Mouse (Mus musculus) embryonic fibroblast, embryonic 13.5 days (primary cell): Measurements from ENCODE around the gene Olfr616. TPM values are rescaled to one million over a fixed set of nuclear protein-coding genes. Genes with fewer than 3 reads are reported as not detected.
"Not testable (repeated sequence)": the region's sequence is repeated elsewhere in the genome, so short reads cannot be mapped to it uniquely, and the experiment has no call there.

Source experiments
- H3K27ac ChIP-seq: 2 replicates; pipeline ENCODE4 v1.5.1; 2012; ENCODE audit warnings: low read length, control low read depth, inconsistent platforms; ENCODE audit not compliant: insufficient read depth
- H3K4me1 ChIP-seq: 2 replicates; pipeline ENCODE4 v1.6.1; 2011; ENCODE audit warnings: low read length; ENCODE audit not compliant: control insufficient read depth, insufficient read depth
- H3K4me3 ChIP-seq: 2 replicates; pipeline ENCODE4 v1.5.1; 2011; ENCODE audit warnings: mild to moderate bottlenecking, control low read depth, low read length; ENCODE audit not compliant: insufficient read depth
- CTCF ChIP-seq: IDR thresholded peaks from 2 replicates; pipeline ENCODE4 v1.5.1; 2011; ENCODE audit warnings: mild to moderate bottlenecking, control low read depth, low read length, moderate library complexity, borderline replicate concordance; ENCODE audit not compliant: insufficient read depth
- POLR2A ChIP-seq: IDR thresholded peaks from 2 replicates; pipeline ENCODE4 v1.6.1; 2011; ENCODE audit warnings: low read depth, mild to moderate bottlenecking, control low read depth, low read length, moderate library complexity
- polyA plus RNA-seq: library from polyadenylated mRNA; stranded (reverse); fragments of >200 nt; gene quantifications from 2 replicates; pipeline ENCODE4 v1.2.4, GENCODE M21; 2011; ENCODE audit warnings: low read depth; ENCODE audit not compliant: missing spikeins, insufficient read length

Gene Olfr616
- polyA plus RNA-seq: not detected in 2 replicates

DNA sequence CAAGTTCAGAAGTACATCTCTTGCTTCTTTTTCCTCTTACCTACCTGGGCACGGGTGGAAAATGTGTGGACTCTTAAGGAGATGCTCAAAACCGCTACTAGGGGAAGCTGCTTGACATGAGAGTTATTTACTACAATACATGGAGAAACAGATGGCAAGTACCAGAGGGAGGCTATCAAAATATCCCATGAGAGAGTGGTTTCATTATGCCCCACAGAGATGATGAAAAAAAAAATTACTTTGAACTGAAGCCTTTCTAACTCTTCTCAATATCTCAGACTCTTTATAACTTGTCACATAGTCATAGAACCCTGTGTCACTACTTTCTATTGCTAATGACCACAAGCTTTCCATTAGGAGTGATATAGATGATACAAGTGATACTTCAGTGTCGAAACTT lies at the start of gene Olfr616:
Gene Olfr616, minus strand, starts transcription at position 101 of the 400 bp plus-strand sequence.
- Histone ChIP-seq H3K4me1 (no peaks in the 10 kb centered on the region), H3K4me3 (no peak within 1 kb of the TSS), H3K27ac (no peak within 1 kb of the TSS)
- TF ChIP-seq POLR2A (no peak), CTCF (no peak)

DNA sequence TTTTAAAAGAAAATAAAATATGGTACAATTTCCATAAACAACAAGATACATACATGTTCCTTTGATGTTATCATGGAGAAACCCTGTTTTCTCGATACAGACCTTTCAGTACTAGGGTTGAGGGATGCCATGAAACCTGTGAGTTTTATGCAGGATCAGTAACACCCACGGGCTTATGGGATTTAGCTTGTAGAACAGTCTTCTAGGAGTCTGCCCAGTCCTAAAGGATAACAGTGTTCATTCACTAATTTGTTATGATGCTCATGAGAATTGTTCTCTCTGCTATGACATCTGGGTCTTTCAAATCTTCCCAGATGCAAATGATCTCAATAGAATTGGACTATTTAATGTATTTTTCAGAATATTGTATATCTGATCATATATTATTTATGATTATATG lies 43.5 kb upstream of the Olfr616 start, which contains the start of gene Olfr620:
Gene Olfr620, minus strand, starts transcription at position 101 of the 400 bp plus-strand sequence.
- TF ChIP-seq POLR2A: no peak
- TF ChIP-seq CTCF: no peak
- Histone ChIP-seq H3K27ac (no peak within 1 kb of the TSS), H3K4me3 (no peak within 1 kb of the TSS), H3K4me1 (no peaks in the 10 kb centered on the region)

DNA sequence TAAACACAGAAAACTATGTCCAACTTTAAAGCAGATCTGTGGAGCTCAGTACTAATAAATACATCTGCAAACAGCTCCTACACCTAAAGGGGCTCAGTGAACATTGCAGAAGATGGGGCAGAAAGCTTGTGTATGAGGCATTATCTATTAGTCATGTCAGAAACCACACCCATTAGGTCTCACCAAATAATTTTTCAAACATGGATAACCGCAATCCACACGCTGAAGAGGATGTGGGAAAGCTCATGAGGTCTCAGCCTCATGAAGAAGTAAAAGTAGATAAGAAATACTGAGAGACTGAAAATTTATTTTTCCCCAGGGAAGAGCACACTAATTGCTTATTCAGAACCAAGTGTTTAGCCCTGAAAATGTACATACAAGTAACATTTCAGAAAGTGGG lies 38.5 kb upstream of the Olfr616 start:
- Histone ChIP-seq H3K4me1 (no peaks in the 10 kb centered on the region), H3K4me3 (no peak overlapping the region), H3K27ac (no peak overlapping the region)
- no peak for TF ChIP-seq CTCF
- TF ChIP-seq POLR2A: no peak

DNA sequence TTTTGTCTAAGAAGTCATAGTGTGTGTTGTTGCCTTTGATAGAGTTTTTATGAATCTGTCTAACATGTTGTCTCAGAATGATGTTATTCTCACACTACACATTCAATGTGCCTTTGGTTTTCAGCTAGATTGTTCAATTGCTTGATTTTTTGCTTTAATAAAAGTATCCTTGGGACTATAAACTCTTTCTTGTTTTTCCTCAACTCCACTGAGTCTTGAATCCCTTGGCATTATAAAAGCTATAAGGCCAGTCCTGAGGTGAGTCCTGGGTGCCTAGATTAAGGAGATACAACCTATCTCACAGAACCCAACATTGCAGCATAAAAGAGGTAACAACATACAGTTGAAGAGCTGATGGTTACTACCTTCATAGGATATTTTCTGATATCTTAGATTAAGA lies 31.3 kb upstream of the Olfr616 start, which contains the start of gene Olfr619:
Gene Olfr619, plus strand, starts transcription at position 301 of the 400 bp plus-strand sequence.
- H3K4me3 ChIP-seq: no peak within 1 kb of the TSS
- H3K4me1 ChIP-seq: no peaks in the 10 kb centered on the region
- no peak for TF ChIP-seq CTCF
- TF ChIP-seq POLR2A: no peak
- H3K27ac ChIP-seq: no peak within 1 kb of the TSS

DNA sequence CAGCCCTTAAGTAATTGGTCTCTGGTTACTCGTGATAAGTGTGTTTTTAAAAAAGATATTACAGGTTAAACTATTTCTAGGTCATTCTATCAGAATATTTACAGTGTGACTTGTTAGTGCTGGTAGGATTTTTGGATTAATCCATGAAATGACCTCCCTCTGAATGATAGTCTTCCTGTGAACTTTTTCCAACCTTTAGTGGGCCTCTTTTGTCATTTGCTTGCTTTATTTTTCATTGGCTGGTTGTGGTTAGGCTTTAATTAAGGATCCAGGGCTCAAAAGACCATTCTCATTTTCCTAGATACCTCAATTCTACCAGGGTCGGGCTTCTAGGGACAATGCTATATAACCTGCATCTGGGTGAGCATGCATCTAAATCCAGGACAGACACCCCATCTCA lies 20.9 kb upstream of the Olfr616 start, which contains the start of gene Olfr618:
Gene Olfr618, plus strand, starts transcription at position 301 of the 400 bp plus-strand sequence.
- no peak for TF ChIP-seq POLR2A
- Histone ChIP-seq H3K4me3 (no peak within 1 kb of the TSS), H3K4me1 (no peaks in the 10 kb centered on the region), H3K27ac (no peak within 1 kb of the TSS)

DNA sequence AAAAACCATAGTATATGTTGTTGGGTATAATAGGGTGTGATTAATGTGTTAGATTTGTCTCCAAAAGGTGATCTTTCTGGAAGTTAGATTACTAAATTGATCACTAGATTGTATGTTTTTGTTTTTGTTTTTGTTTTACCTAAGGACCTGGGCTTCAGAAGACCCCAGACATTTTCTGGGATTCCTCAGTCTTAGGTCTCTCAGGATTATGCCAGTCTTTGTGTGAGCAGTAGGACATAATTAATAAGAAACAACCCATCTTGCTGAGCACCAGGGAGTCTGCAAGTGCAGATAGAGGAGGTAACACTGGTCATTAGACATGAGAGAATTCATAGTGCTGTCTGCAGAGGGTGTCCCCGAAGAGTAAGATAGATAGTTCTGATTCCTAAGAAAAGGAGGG lies 3.8 kb upstream of the Olfr616 start, which contains the start of gene Olfr617:
Gene Olfr617, plus strand, starts transcription at position 301 of the 400 bp plus-strand sequence.
- no peak for TF ChIP-seq CTCF
- TF ChIP-seq POLR2A: no peak
- H3K4me1 ChIP-seq: no peaks in the 10 kb centered on the region
- no peak within 1 kb of the TSS for H3K27ac ChIP-seq
- H3K4me3 ChIP-seq: no peak within 1 kb of the TSS

DNA sequence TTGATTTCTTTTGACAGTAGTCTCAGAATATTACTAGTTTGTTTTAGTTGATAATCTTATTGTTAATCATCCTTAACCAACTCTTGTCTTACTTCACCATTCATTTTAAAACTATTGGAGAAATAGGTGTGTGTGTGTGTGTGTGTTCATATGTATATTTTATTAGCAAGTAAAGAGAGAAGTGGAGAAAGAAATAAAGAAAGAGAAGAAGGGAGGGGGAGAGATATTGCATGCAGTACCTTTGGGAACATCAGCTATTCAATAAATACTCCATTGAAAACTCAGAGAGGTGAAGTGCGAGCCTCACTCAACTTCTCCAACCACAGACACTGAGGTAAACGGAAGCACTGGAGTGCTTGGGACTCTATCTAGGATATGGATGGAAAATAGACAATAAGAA lies 13.2 kb downstream of the Olfr616 start, which contains the start of gene Olfr615:
Gene Olfr615, plus strand, starts transcription at position 301 of the 400 bp plus-strand sequence.
- no peaks in the 10 kb centered on the region for H3K4me1 ChIP-seq
- TF ChIP-seq CTCF (no peak), POLR2A (no peak)

DNA sequence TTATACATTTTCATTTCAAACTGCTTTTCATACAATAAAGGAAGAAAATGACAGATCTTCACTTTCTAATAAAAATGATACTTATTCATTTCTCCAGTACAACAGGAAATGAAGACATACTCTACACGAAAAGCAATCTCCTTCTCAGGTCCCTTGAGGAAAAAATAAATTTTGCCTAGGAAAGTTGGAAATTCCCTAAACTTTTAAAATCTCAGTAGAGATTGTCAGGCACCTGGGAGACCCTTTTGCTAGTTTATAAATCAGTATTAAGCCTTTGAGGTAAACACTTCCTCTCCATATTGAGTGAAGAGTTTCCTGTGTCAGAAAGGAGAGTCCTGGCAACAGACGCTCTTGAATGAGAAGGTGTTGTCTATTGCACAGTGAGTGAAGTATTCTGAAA lies 21.2 kb downstream of the Olfr616 start, which contains the start of gene Olfr613:
Gene Olfr613, plus strand, starts transcription at position 301 of the 400 bp plus-strand sequence.
- TF ChIP-seq CTCF: no peak
- TF ChIP-seq POLR2A: no peak
- no peak within 1 kb of the TSS for H3K27ac ChIP-seq
- no peak within 1 kb of the TSS for H3K4me3 ChIP-seq
- no peaks in the 10 kb centered on the region for H3K4me1 ChIP-seq

More for the DNA sequence above, 13.2 kb downstream of the Olfr616 start, which contains the start of gene Olfr615:
- Histone ChIP-seq H3K4me3 (no peak within 1 kb of the TSS), H3K27ac (no peak within 1 kb of the TSS)

DNA sequence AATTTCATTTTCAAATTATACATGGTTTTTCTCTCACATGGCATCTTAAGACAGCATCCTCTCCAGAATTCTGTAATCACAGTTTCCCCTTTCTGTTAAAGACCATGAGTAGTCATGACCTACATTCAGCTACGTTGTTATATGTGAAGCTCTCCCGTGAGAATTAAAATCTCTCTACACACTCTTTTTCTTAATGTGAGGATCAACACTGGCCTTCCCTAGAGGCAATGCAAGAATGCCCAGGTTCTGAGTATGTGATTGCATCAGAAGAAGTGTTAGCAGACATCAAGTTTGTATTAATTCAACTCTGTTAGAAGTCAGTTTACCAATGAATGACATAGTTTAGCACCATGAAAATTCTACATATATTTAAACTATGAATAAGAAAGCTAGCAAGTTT lies 26.3 kb downstream of the Olfr616 start, which contains the start of gene Olfr612:
Gene Olfr612, minus strand, starts transcription at position 101 of the 400 bp plus-strand sequence.
- not testable (repeated sequence) for H3K4me3 ChIP-seq, H3K4me1 ChIP-seq, H3K27ac ChIP-seq

DNA sequence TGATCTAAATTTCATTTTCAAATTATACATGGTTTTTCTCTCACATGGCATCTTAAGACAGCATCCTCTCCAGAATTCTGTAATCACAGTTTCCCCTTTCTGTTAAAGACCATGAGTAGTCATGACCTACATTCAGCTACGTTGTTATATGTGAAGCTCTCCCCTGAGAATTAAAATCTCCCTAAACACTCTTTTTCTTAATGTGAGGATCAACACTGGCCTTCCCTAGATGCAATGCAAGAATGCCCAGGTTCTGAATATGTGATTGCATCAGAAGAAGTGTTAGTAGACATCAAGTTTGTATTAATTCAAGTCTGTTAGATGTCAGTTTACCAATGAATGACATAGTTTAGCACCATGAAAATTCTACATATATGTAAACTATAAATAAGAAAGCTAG lies 48.2 kb downstream of the Olfr616 start, which contains the start of gene Olfr611:
Gene Olfr611, minus strand, starts transcription at position 101 of the 400 bp plus-strand sequence.
- not testable (repeated sequence) for H3K27ac ChIP-seq, H3K4me3 ChIP-seq, H3K4me1 ChIP-seq

Other genes starting within 250 kb of the Olfr616 start
- not detected in 2 replicates for gene Olfr598, start 245.6 kb downstream of the Olfr616 start, polyA plus RNA-seq
- gene Olfr599, start 233.2 kb downstream of the Olfr616 start, polyA plus RNA-seq: not detected in 2 replicates
- gene Olfr600, start 219.5 kb downstream of the Olfr616 start, polyA plus RNA-seq: not detected in 2 replicates
- not detected in 2 replicates for gene Olfr601, start 206.5 kb downstream of the Olfr616 start, polyA plus RNA-seq
- gene Olfr603, start 183.0 kb downstream of the Olfr616 start, polyA plus RNA-seq: not detected in 2 replicates
- gene Usp17lc, start 154.1 kb downstream of the Olfr616 start, polyA plus RNA-seq: not detected in 2 replicates
- not detected in 2 replicates for gene Olfr605, start 123.7 kb downstream of the Olfr616 start, polyA plus RNA-seq
- not detected in 2 replicates for gene Olfr606, start 120.1 kb downstream of the Olfr616 start, polyA plus RNA-seq
- gene Olfr607, start 105.0 kb downstream of the Olfr616 start, polyA plus RNA-seq: not detected in 2 replicates
- gene Olfr608, start 99.3 kb downstream of the Olfr616 start, polyA plus RNA-seq: not detected in 2 replicates
- gene Olfr609, start 71.1 kb downstream of the Olfr616 start, polyA plus RNA-seq: not detected in 2 replicates
- not detected in 2 replicates for gene Olfr610, start 57.0 kb downstream of the Olfr616 start, polyA plus RNA-seq
- not detected in 2 replicates for gene Olfr611, start 48.3 kb downstream of the Olfr616 start, polyA plus RNA-seq
- gene Olfr612, start 26.4 kb downstream of the Olfr616 start, polyA plus RNA-seq: not detected in 2 replicates
- gene Olfr613, start 21.1 kb downstream of the Olfr616 start, polyA plus RNA-seq: not detected in 2 replicates
- gene Olfr615, start 13.1 kb downstream of the Olfr616 start, polyA plus RNA-seq: not detected in 2 replicates
- gene Olfr617, start 3.9 kb upstream of the Olfr616 start, polyA plus RNA-seq: not detected in 2 replicates
- gene Olfr618, start 21.0 kb upstream of the Olfr616 start, polyA plus RNA-seq: not detected in 2 replicates
- not detected in 2 replicates for gene Olfr619, start 31.4 kb upstream of the Olfr616 start, polyA plus RNA-seq
- not detected in 2 replicates for gene Olfr620, start 43.4 kb upstream of the Olfr616 start, polyA plus RNA-seq
- not detected in 2 replicates for gene Olfr622, start 73.6 kb upstream of the Olfr616 start, polyA plus RNA-seq
- not detected in 2 replicates for gene Olfr623, start 94.6 kb upstream of the Olfr616 start, polyA plus RNA-seq
- gene Olfr624, start 102.0 kb upstream of the Olfr616 start, polyA plus RNA-seq: not detected in 2 replicates
- not detected in 2 replicates for gene Olfr625-ps1, start 113.6 kb upstream of the Olfr616 start, polyA plus RNA-seq
- not detected in 2 replicates for gene Olfr243, start 145.5 kb upstream of the Olfr616 start, polyA plus RNA-seq
- gene Olfr628, start 161.2 kb upstream of the Olfr616 start, polyA plus RNA-seq: not detected in 2 replicates
- not detected in 2 replicates for gene Olfr629, start 175.8 kb upstream of the Olfr616 start, polyA plus RNA-seq
- gene Olfr630, start 188.2 kb upstream of the Olfr616 start, polyA plus RNA-seq: not detected in 2 replicates
- not detected in 2 replicates for gene Olfr69, start 202.5 kb upstream of the Olfr616 start, polyA plus RNA-seq
- not detected in 2 replicates for gene Olfr68, start 210.6 kb upstream of the Olfr616 start, polyA plus RNA-seq
- gene Olfr67, start 222.7 kb upstream of the Olfr616 start, polyA plus RNA-seq: not detected in 2 replicates
- not detected in 2 replicates for gene Hbb-bt, start 244.9 kb upstream of the Olfr616 start, polyA plus RNA-seq